Mouse (Mus musculus) kidney, embryonic 14.5 days (tissue): ENCODE data around the gene Gm11733. TPM values are rescaled to one million over a fixed set of nuclear protein-coding genes. Genes with fewer than 3 reads are reported as not detected.
A peak's percentile ranks its signal among the peaks of the same experiment; 100 is the strongest.
"Not testable (repeated sequence)": the region's sequence is repeated elsewhere in the genome, so short reads cannot be mapped to it uniquely, and the experiment has no call there.

Source experiments
- ATAC-seq: fragments of 200-750 bp; cut with Nextera tagmentation; 2 replicates; pipeline ENCODE4 v1.8.0; 2017; ENCODE audit warnings: moderate number of reproducible peaks, mild to moderate bottlenecking, moderate TSS enrichment, moderate library complexity; ENCODE audit not compliant: low FRiP score, low TSS enrichment
- H3K27ac ChIP-seq: fragments of 300-500 bp; sonication (generic); 2 replicates; pipeline ENCODE4 v1.5.1; 2014; ENCODE audit warnings: low read depth, mild to moderate bottlenecking, low read length, moderate library complexity, mixed read lengths
- H3K27me3 ChIP-seq: fragments of 300-500 bp; sonication (generic); 2 replicates; pipeline ENCODE4 v1.6.1; 2014; ENCODE audit warnings: mild to moderate bottlenecking, low read length; ENCODE audit not compliant: control insufficient read depth, insufficient read depth
- H3K36me3 ChIP-seq: fragments of 300-500 bp; sonication (generic); 2 replicates; pipeline ENCODE4 v1.6.1; 2014; ENCODE audit warnings: low read length, mixed read lengths; ENCODE audit not compliant: control insufficient read depth, insufficient read depth
- H3K4me1 ChIP-seq: fragments of 300-500 bp; sonication (generic); 2 replicates; pipeline ENCODE4 v1.6.1; 2014; ENCODE audit warnings: low read length, mixed read lengths; ENCODE audit not compliant: control insufficient read depth, insufficient read depth
- H3K4me2 ChIP-seq: fragments of 300-500 bp; sonication (generic); replicated peaks from 2 replicates; pipeline ENCODE4 v1.6.1; 2014; ENCODE audit warnings: low read depth, mild to moderate bottlenecking, low read length
- H3K4me3 ChIP-seq: fragments of 300-500 bp; sonication (generic); 2 replicates; pipeline ENCODE4 v1.5.1; 2014; ENCODE audit warnings: mild to moderate bottlenecking, low read length
- H3K9ac ChIP-seq: fragments of 300-500 bp; sonication (generic); 2 replicates; pipeline ENCODE4 v1.6.1; 2014; ENCODE audit warnings: low read depth, mild to moderate bottlenecking, low read length, moderate library complexity
- H3K9me3 ChIP-seq: fragments of 300-500 bp; sonication (generic); 2 replicates; pipeline ENCODE4 v1.6.1; 2016; ENCODE audit warnings: low read length; ENCODE audit not compliant: control insufficient read depth
- WGBS: fragments of 180-500 bp; shearing (Covaris S2); extraction: QIAGEN DNeasy Blood & Tissue Kit; methylation state at CpG from one replicate; pipeline ENCODE4 v1.1.7; 2014; 5-methylcytosine and 5-hydroxymethylcytosine counted together
- polyA plus RNA-seq: library from polyadenylated mRNA; unstranded; fragments of >200 nt; fragmentation: Nextera tagmentation; extraction: Ambion mirVana; gene quantifications from 2 replicates; pipeline ENCODE4 v1.2.1, GENCODE M21; 2014

Gm11733 gene
- polyA plus RNA-seq, 1 experiment from 2014 or later, result not detected

DNA sequence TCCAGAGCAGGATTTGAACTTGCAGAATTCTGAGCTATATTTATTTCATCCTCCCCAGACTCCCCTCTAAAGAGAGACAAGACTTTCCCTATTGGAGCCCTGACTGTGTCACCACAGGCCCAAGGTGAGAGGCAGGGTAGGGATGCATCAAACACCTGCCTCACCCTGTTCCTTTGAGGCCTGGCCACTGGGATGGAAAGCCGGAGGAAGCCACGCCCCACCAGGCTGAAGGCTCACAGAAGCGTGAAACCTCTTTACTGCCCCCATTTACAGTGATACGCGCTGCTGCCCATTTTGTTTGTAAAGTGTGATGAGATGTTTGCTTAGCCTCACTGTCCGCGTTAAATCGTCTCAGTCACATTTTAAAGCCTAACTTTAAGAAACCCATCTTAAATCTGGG is 25.0 kb upstream of the Gm11733 start:
- H3K4me3 ChIP-seq, result 0 out of 2 replicates have a peak overlapping the region, but pooled peaks have one; percentile 6
- no peaks in the 10 kb centered on the region for H3K36me3 ChIP-seq
- H3K9ac ChIP-seq, result no peak overlapping the region
- H3K27me3 ChIP-seq, result peaks cover 21% of the 10 kb centered on the region; the same call in 1 of the 2 replicates
- WGBS, result 0% methylated on average over 8 of the region's 8 CpGs
- no peak overlapping the region for H3K27ac ChIP-seq
- H3K9me3 ChIP-seq, result no peaks in the 10 kb centered on the region
- H3K4me1 ChIP-seq, result peaks cover 15% of the 10 kb centered on the region; the same call in 1 of the 2 replicates
- H3K4me2 ChIP-seq, result peak overlapping the region; percentile 30
- ATAC-seq, result peak; percentile 81

DNA sequence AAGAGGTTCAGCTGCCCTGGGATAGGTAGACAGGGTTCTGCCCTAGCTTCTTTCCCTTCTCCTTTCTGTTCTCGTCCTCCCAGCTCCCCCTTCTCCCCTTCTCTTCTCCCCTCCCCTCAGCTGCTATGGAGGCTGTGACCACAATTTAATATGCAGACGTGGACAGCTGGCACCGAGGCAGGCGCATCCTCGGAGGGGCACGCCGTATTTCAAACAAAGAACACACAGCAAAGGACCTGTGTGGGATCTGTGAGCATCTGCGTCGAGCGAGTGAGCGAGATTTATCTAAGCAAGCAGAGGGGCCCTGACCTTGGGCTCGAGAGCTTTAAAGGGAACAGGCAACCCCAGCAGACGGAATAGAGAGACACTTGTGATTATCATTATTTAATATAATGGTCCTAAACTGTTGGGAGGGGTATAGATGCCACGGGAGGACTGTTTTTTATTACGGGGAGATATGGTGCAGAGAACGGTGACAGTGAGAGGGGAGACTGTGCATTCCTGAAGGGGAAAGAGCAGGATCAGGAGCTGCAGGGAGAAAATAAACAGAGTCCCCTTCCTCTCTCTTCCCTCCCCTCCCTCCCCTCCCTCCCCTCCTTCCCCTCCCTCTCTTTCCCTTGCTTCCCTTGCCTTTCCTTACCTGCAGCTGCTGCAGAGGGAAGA is 21.8 kb upstream of the Gm11733 start:
- H3K4me1 ChIP-seq, result peaks cover 15% of the 10 kb centered on the region; the same call in 1 of the 2 replicates

DNA sequence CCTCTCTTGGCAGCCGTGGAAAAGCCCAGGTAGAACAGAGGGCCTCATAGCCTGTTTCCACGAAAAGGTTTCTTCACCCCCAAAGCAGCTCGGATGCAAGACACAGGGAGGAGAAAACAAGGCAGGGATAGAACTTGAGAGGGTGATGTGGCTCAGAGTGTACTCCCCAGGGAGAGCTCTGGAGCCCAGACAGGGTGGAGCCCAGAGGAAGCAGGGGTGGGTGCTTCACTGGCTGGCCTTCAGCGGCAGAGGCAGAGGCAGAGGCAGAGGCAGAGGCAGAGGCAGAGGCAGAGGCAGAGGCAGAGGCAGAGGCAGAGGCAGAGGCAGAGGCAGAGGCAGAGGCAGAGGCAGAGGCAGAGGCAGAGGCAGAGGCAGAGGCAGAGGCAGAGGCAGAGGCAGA is 20.8 kb upstream of the Gm11733 start:
- not testable (repeated sequence) for H3K9ac ChIP-seq, H3K4me3 ChIP-seq, H3K9me3 ChIP-seq, H3K36me3 ChIP-seq, H3K27ac ChIP-seq, H3K4me2 ChIP-seq, ATAC-seq
- WGBS, result 72% methylated on average over 4 of the region's 4 CpGs
- Histone ChIP-seq H3K27me3 (peaks cover 18% of the 10 kb centered on the region; the same call in 1 of the 2 replicates), H3K4me1 (peaks cover 15% of the 10 kb centered on the region)

More for the DNA sequence above, 21.8 kb upstream of the Gm11733 start:
- no peak overlapping the region for H3K27ac ChIP-seq
- no peaks in the 10 kb centered on the region for H3K9me3 ChIP-seq
- H3K9ac ChIP-seq, result no peak overlapping the region; the same call in 1 of the 2 replicates
- H3K4me3 ChIP-seq, result no peak overlapping the region
- ATAC-seq, result no peak
- 9% methylated on average over 16 of the region's 16 CpGs for WGBS
- peaks cover 18% of the 10 kb centered on the region; the same call in 1 of the 2 replicates for H3K27me3 ChIP-seq
- peak overlapping the region; percentile 12; the same call in 1 of the 2 replicates for H3K4me2 ChIP-seq
- no peaks in the 10 kb centered on the region for H3K36me3 ChIP-seq

DNA sequence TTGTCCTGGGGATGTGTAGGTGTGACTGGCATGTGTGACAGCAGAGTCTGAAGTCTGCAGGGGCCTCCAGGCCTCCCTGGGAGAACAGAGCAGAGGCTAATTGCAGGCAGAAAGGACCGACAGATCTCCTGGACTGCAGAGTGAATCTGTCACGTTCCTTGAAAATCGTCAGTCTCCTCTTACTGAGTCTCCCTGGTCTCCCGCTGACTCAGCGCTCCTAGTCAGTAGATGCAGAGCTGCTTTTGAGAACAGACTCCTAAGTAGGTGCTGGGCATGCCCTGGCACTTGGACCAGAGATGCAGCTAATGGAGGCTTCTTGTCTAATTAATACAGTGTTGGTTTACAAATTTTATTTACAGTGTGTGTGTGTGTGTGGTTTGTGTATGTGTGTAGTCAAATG is 17.9 kb upstream of the Gm11733 start:
- H3K27ac ChIP-seq, result no peak overlapping the region
- ATAC-seq, result no peak
- no peak overlapping the region for H3K4me3 ChIP-seq
- no peak overlapping the region for H3K4me2 ChIP-seq
- no peaks in the 10 kb centered on the region for H3K9me3 ChIP-seq
- H3K9ac ChIP-seq, result no peak overlapping the region; the same call in 1 of the 2 replicates
- H3K36me3 ChIP-seq, result no peaks in the 10 kb centered on the region
- H3K4me1 ChIP-seq, result peaks cover 4% of the 10 kb centered on the region
- whole genome bisulfite sequencing, result 18% methylated on average over 5 of the region's 5 CpGs
- H3K27me3 ChIP-seq, result peaks cover 7% of the 10 kb centered on the region; the same call in 1 of the 2 replicates

DNA sequence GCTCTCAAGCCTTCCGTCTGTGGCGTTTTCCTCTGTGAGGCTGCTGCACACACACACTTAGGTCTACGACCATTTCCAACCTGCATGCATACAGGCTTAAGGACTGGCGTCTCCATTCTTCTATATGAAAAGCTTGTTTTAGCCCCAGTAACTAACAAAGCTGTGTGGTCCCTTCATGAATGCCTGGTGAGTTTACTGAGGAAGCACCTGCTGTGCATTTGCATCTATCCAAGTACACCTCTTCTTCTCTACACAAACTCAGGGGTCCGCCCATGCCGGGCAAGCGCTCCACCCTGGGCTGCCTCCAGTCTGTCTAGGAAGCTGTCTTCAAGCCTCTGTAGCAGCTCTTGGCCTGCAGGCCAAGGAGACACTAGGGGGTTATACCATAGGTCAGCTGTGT is 17.3 kb upstream of the Gm11733 start:
- no peak for ATAC-seq
- 0 out of 2 replicates have a peak, but pooled peaks cover 7% of the 10 kb centered on the region for H3K27me3 ChIP-seq
- no peaks in the 10 kb centered on the region for H3K9me3 ChIP-seq
- H3K9ac ChIP-seq, result no peak overlapping the region
- H3K4me1 ChIP-seq, result peaks cover 4% of the 10 kb centered on the region
- 90% methylated on average over 7 of the region's 7 CpGs for WGBS
- no peak overlapping the region for H3K4me3 ChIP-seq
- H3K27ac ChIP-seq, result no peak overlapping the region
- H3K4me2 ChIP-seq, result no peak overlapping the region
- no peaks in the 10 kb centered on the region for H3K36me3 ChIP-seq

DNA sequence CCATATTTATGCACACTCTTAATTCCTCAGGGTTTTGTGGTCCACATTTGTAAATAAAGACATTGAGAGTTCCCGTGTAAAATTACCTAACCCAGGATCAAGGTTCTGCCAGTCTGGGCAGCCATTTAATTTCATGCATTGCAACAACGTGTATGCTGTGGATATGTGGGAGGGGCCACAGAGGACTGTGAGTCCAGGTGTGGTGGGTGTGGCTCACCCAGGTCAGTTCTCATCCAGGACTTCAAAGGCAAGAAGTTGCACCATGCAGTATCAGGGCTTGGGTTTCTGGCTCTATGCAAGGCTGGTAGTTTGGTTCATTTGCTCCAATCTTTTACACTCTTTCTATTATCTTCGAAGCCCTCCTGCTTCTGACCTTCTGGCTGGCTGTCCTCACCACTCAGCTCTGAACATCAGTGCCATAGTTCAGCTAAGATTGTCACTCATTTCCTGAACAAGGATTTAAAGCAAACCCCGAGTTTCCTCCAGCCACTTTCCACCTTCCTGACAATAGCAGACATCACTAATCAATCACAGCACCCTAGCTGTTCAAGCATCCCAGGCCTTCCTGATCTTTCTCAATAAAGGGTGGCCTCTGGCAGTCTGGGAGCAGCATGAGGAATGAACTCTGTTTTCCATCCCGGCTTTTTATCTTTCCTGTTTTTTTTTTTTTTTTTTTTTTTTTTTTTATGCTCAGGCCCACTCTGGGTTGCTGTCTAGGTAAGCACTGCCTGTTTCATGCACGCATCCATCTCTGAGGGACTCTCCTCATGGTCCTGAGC is 15.4 kb upstream of the Gm11733 start:
- H3K36me3 ChIP-seq, result no peaks in the 10 kb centered on the region
- no peak overlapping the region for H3K27ac ChIP-seq
- no peak overlapping the region for H3K4me2 ChIP-seq
- H3K4me1 ChIP-seq, result no peaks in the 10 kb centered on the region; the same call in 1 of the 2 replicates
- H3K4me3 ChIP-seq, result no peak overlapping the region
- no peak for ATAC-seq
- no peak overlapping the region for H3K9ac ChIP-seq
- no peaks in the 10 kb centered on the region for H3K27me3 ChIP-seq
- 51% methylated on average over 6 of the region's 6 CpGs for WGBS
- no peaks in the 10 kb centered on the region for H3K9me3 ChIP-seq

DNA sequence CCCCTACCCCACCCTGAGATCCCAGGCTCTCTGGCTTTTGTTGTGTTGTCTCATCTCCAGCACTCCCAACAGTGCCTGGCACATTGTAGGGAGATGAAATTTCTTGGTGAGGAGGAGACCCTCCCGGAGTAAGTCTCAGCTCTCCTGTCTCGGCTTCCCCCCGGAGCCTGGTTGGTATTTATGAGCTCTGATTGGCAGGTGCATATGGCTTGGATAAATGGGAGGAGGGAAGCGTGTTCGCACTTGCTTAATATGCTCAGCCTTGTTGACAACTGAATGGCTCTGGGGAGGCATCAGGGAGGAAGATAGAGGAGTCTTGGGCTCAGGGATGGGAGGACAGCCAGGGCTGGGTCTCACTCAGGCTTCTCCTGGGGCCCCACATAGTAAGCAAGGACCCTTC is 14.4 kb upstream of the Gm11733 start:
- ATAC-seq, result no peak
- Histone ChIP-seq H3K9me3 (no peaks in the 10 kb centered on the region), H3K4me3 (no peak overlapping the region), H3K4me1 (no peaks in the 10 kb centered on the region; the same call in 1 of the 2 replicates), H3K36me3 (no peaks in the 10 kb centered on the region), H3K9ac (no peak overlapping the region), H3K27ac (no peak overlapping the region), H3K27me3 (no peaks in the 10 kb centered on the region), H3K4me2 (no peak overlapping the region)
- 72% methylated on average over 5 of the region's 5 CpGs for WGBS

GRCm38 (mm10) chr11:117470586-117471195 is 13.5 kb upstream of the Gm11733 start:
- Histone ChIP-seq H3K4me3 (no peak overlapping the region), H3K9ac (no peak overlapping the region), H3K36me3 (no peaks in the 10 kb centered on the region), H3K27me3 (no peaks in the 10 kb centered on the region; the same call in 1 of the 2 replicates), H3K9me3 (no peaks in the 10 kb centered on the region), H3K27ac (no peak overlapping the region), H3K4me2 (no peak overlapping the region), H3K4me1 (no peaks in the 10 kb centered on the region; the same call in 1 of the 2 replicates)
- no peak for ATAC-seq
- WGBS, result 81% methylated on average over 12 of the region's 12 CpGs
